ENCODE assay signal across 9 mouse cellular contexts in the genomic region with DNA sequence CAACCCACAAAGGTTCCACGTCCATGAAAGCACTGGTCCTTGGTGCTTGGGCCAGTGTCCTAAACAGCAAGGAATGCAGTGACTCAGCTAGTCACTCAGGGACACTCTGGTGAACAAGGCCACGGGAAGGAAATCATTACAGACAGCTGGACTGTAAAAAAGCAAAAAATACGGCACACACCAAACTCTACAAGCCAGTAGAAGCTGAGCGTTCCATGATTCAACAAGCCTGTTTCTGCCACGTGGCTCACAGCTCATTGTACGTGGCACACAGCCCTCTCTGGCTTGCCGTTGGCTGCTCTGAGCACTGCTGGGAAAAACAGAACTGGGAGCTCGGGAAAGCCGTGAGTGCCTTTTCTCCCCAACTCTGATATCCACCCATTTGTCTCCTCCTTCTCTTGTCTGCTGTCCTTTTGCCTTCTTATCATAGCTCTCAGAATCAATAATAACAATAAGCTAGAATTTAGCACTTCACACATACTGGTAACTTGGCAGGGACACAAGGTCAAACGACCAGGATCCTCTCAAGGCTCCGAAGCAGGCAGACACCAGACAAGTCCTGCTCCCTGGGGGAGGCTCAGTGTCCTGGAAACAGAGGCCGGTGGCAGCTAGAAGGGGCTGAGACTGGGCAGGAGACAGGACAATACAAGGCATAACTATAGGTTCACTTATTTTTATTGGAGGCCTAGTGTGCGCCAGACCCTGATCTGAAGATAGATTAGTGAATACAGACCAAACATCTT. TPM values are rescaled to one million over a fixed set of nuclear protein-coding genes. Genes with fewer than 3 reads are reported as not detected.
A peak's percentile ranks its signal among the peaks of the same experiment; 100 is the strongest.
DNase-seq lines count a peak whose midpoint lies in the region; ATAC-seq and TF ChIP-seq lines count a peak whose summit lies in the region.
"Had no signal": no experiment of that assay in that cellular context is flagged by ENCODE, and none has a peak within 500 bp of the region (broad histone marks: within the 10 kb centered on the region; RNA-seq: fewer than 3 reads in every experiment).

A gene (plus strand): TSS at position 218 of the 743 bp plus-strand sequence.

- peak within 1 kb of the TSS; percentile 95 for H3K27ac ChIP-seq in brown adipose tissue, adult 24 weeks (replicated peaks; ENCODE audit: low read depth, low read length)
- H3K27ac ChIP-seq in small intestine, adult 2 months (ENCODE audit: insufficient read depth, low read depth, low read length): peak within 1 kb of the TSS; percentile 17
- H3K27ac ChIP-seq: heart, embryonic 15.5 days had no signal

- no peak for TF ChIP-seq CTCF in small intestine, adult 2 months (IDR thresholded peaks at IDR 0.05; ENCODE audit: extremely low read depth, insufficient read length, insufficient replicate concordance, low read depth, low read length)

- H3K4me3 ChIP-seq in brown adipose tissue, adult 24 weeks (ENCODE audit: insufficient read depth, low read depth, low read length): peak within 1 kb of the TSS; percentile 43
- no peak within 1 kb of the TSS for H3K4me3 ChIP-seq in small intestine, adult 2 months (ENCODE audit: low read depth, low read length)
- H3K4me3 ChIP-seq: heart, embryonic 15.5 days had no signal

- no peak for TF ChIP-seq POLR2A in small intestine, adult 2 months (IDR thresholded peaks at IDR 0.05; ENCODE audit: low read depth, low read length)

- peak; percentile 66 for DNase-seq in ovary, adult 18-20 months (ENCODE audit: low spot score)
- no peak for DNase-seq in ovary, postnatal 10 days (ENCODE audit: low spot score)
- DNase-seq in kidney, postnatal 10 days: peak; percentile 60
- no peak for DNase-seq in embryo, embryonic 9.5 days (ENCODE audit: extremely low spot score)
- no peak for DNase-seq in cerebellum, adult 11-12 months

- WGBS in small intestine, adult 2 months: 67% methylated on average over 13 of the region's 13 CpGs

- no peaks in the 10 kb centered on the region for H3K27me3 ChIP-seq in small intestine, adult 2 months (ENCODE audit: control insufficient read depth, insufficient read depth, low read length)
- H3K27me3 ChIP-seq: heart, embryonic 15.5 days had no signal

- peaks cover 46% of the 10 kb centered on the region for H3K4me1 ChIP-seq in brown adipose tissue, adult 24 weeks (ENCODE audit: control insufficient read depth, insufficient read depth, insufficient read length, low read length)
- H3K4me1 ChIP-seq in small intestine, adult 2 months (ENCODE audit: control insufficient read depth, insufficient read depth, insufficient read length, low read length): no peaks in the 10 kb centered on the region

- no peak for ATAC-seq in granulocyte monocyte progenitor cell, adult 5-6 weeks (replicated peaks; ENCODE audit: poor library complexity, severe bottlenecking)

- H3K36me3 ChIP-seq in small intestine, adult 2 months (ENCODE audit: control insufficient read depth, insufficient read depth, low read length): no peaks in the 10 kb centered on the region
- H3K36me3 ChIP-seq: heart, embryonic 15.5 days had no signal

RNA-seq across cellular contexts. Expression of the gene that starts here (rescaled TPM):
- polyA plus RNA-seq in brown adipose tissue, adult 24 weeks (2012; ENCODE audit: insufficient read depth, insufficient read length, missing spikeins): 0.71 and 3.0 TPM in 2 replicates
- 20.7 and 48.0 TPM in 2 replicates for polyA plus RNA-seq in small intestine, adult 2 months (2012; rRNA removed)
- total RNA-seq in granulocyte monocyte progenitor cell, adult 5-6 weeks (2014; fragmentation: Nextera tagmentation): not detected in 2 replicates
- not detected in 2 replicates for total RNA-seq in granulocyte monocyte progenitor cell, adult 5-6 weeks (2017)

Comparison
In these comparisons a context has a peak if more than half of its experiments do, and no peak if none do; other contexts are left out.
1. DNase-seq: peak in ovary, adult 18-20 months (single experiment) and kidney, postnatal 10 days (single experiment); none in ovary, postnatal 10 days (single experiment), embryo, embryonic 9.5 days (single experiment) and cerebellum, adult 11-12 months (single experiment).